Mouse (Mus musculus): Measurements from ENCODE around the gene Ap5b1. TPM values are rescaled to one million over a fixed set of nuclear protein-coding genes. Genes with fewer than 3 reads are reported as not detected.

Gene Ap5b1
- total RNA-seq, 2 experiments from 2014 or later = 7.7 to 8.2 TPM

DNA sequence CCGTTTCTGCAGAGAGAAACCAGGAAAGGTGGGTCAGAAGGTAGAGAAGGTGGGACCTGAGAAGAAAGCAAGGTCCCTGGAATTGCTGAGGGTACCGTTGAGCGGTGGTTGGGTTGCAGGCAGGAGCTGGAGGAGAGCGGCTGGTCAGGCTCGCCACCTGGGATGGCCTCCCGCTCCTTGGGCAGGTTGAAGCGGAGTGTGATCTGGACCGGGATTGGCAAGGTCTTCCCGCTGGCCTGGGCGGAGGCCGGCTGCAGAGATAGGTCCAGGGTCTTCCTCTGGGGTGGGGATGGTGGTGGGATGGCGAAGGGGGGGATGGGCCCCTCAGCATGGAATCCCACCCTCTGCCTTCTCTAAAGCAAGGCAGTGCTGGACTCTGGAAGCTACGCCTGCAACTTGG, 40.9 kb downstream of the Ap5b1 start:
- no peak for DNase-seq (ENCODE audit: extremely low spot score in 1 of 2, low spot score in 1 of 2)

- DNase-seq (ENCODE audit: extremely low spot score in 1 of 2, low spot score in 1 of 2) = no peak
These were observed 41.3 kb downstream of the Ap5b1 start for GRCm38 (mm10) chr19:5609171-5609546.

- peak; percentile 83 to 98 for DNase-seq (ENCODE audit: extremely low spot score in 1 of 2, low spot score in 1 of 2)
These were observed 42.0 kb downstream of the Ap5b1 start, which contains the start of gene Kat5 for GRCm38 (mm10) chr19:5609547-5610404. TSS of gene Kat5 (minus strand) at chr19:5610237.

GRCm38 (mm10) chr19:5611973-5612372, 44.1 kb downstream of the Ap5b1 start:
- DNase-seq (ENCODE audit: extremely low spot score in 1 of 2, low spot score in 1 of 2) = no peak

DNA sequence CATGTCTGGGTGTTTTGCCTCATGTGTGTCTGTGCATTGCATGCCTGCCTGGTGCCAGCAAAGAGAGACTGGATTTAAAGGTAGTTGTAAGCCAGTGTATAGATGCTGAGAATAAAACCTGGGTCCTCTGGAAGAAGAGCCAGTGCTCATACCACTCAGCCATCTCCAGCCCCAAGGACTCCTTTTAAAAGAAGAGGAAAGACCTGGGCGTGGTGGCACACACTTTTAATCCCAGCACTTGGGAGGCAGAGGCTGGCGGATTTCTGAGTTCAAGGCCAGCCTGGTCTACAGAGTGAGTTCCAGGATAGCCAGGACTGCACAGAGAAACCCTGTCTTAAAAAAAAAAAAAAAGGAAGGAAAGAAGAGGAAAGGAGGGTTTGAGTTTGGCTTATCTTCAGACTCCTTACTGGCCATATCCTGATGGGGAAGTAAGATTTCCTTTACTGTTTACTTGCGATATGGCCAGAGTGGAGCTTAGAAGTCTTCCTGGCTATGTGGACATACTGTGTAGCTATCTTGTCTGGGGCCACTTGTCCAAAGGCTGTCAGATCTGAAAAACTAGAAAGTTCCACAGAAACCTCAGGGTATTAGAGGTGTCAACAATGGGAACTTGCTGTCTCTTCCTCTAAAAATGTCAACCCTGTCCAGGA, 45.1 kb downstream of the Ap5b1 start:
- DNase-seq (ENCODE audit: extremely low spot score in 1 of 2, low spot score in 1 of 2) = no peak

GRCm38 (mm10) chr19:5614953-5615352, 47.1 kb downstream of the Ap5b1 start:
- no peak for DNase-seq (ENCODE audit: extremely low spot score in 1 of 2, low spot score in 1 of 2)

- DNase-seq (ENCODE audit: extremely low spot score in 1 of 2, low spot score in 1 of 2) = no peak
These were observed 52.2 kb downstream of the Ap5b1 start for GRCm38 (mm10) chr19:5620007-5620406.

Other genes with a start within 250 kb of the Ap5b1 start
- not detected for gene Catsper1, start 232.3 kb upstream of the Ap5b1 start, total RNA-seq (2021)
- 1 to 10 TPM; 6.1 to 6.7 TPM for gene Cst6, start 218.5 kb upstream of the Ap5b1 start, total RNA-seq (2021)
- gene Eif1ad, start 201.3 kb upstream of the Ap5b1 start, total RNA-seq (2021) = 10 to 100 TPM; 19.5 to 23.7 TPM
- gene Banf1, start 200.9 kb upstream of the Ap5b1 start, total RNA-seq (2021) = 10 to 100 TPM; 85.3 to 93.2 TPM
- 10 to 100 TPM; 83.7 to 99.3 TPM for gene Sart1, start 179.3 kb upstream of the Ap5b1 start, total RNA-seq (2021)
- not detected for gene Tsga10ip, start 165.5 kb upstream of the Ap5b1 start, total RNA-seq (2021)
- 100 to 1,000 TPM; 278 to 311 TPM for gene Drap1, start 143.0 kb upstream of the Ap5b1 start, total RNA-seq (2021)
- 10 to 100 TPM; 68.2 to 71.1 TPM for gene AI837181, start 142.9 kb upstream of the Ap5b1 start, total RNA-seq (2021)
- not detected for gene Fosl1, start 120.5 kb upstream of the Ap5b1 start, total RNA-seq (2021)
- gene Ccdc85b, start 110.1 kb upstream of the Ap5b1 start, total RNA-seq (2021) = 10 to 100 TPM; 32.9 to 35.9 TPM
- 100 to 1,000 TPM in 1 of 2 experiments, 10 to 100 TPM in 1; 99.4 to 110 TPM for gene Fibp, start 107.4 kb upstream of the Ap5b1 start, total RNA-seq (2021)
- gene Ctsw, start 99.5 kb upstream of the Ap5b1 start, total RNA-seq (2021) = not detected
- 10 to 100 TPM; 11.0 to 11.6 TPM for gene Efemp2, start 94.1 kb upstream of the Ap5b1 start, total RNA-seq (2021)
- 10 to 100 TPM; 33.2 to 38.2 TPM for gene Mus81, start 79.6 kb upstream of the Ap5b1 start, total RNA-seq (2021)
- gene Cfl1, start 77.6 kb upstream of the Ap5b1 start, total RNA-seq (2021) = 1,000 to 10,000 TPM; 1,427 to 1,527 TPM
- 1 to 10 TPM; 4.5 to 9.2 TPM for gene 1700020D05Rik, start 64.2 kb upstream of the Ap5b1 start, total RNA-seq (2021)
- gene Snx32, start 57.5 kb upstream of the Ap5b1 start, total RNA-seq (2021) = 10 to 100 TPM; 78.0 to 86.5 TPM
- gene Ovol1, start 7.4 kb upstream of the Ap5b1 start, total RNA-seq (2021) = not detected
- gene Rnaseh2c, start 33.8 kb downstream of the Ap5b1 start, total RNA-seq (2021) = 10 to 100 TPM; 67.6 to 85.2 TPM
- gene Kat5, start 42.2 kb downstream of the Ap5b1 start, total RNA-seq (2021) = 10 to 100 TPM; 83.1 to 87.8 TPM
- gene Rela, start 69.5 kb downstream of the Ap5b1 start, total RNA-seq (2021) = 10 to 100 TPM; 20.6 to 22.0 TPM
- 10 to 100 TPM; 15.3 to 16.1 TPM for gene Sipa1, start 95.7 kb downstream of the Ap5b1 start, total RNA-seq (2021)
- 10 to 100 TPM; 17.4 to 21.1 TPM for gene Map3k11, start 120.7 kb downstream of the Ap5b1 start, total RNA-seq (2021)
- gene Pcnx3, start 120.9 kb downstream of the Ap5b1 start, total RNA-seq (2021) = 10 to 100 TPM; 59.8 to 73.9 TPM
- gene Kcnk7, start 136.3 kb downstream of the Ap5b1 start, total RNA-seq (2021) = not detected
- 10 to 100 TPM; 14.6 to 17.2 TPM for gene Ehbp1l1, start 158.3 kb downstream of the Ap5b1 start, total RNA-seq (2021)
- gene Fam89b, start 161.6 kb downstream of the Ap5b1 start, total RNA-seq (2021) = 10 to 100 TPM; 29.3 to 32.9 TPM
- gene Ltbp3, start 172.9 kb downstream of the Ap5b1 start, total RNA-seq (2021) = 10 to 100 TPM; 23.8 to 26.8 TPM
- gene Scyl1, start 203.4 kb downstream of the Ap5b1 start, total RNA-seq (2021) = 10 to 100 TPM; 68.6 to 71.8 TPM